Mouse (Mus musculus) layer of hippocampus, postnatal 14 days (tissue): Measurements from ENCODE around the gene Atp6v0c. TPM values are rescaled to one million over a fixed set of nuclear protein-coding genes. Genes with fewer than 3 reads are reported as not detected.
A peak's percentile ranks its signal among the peaks of the same experiment; 100 is the strongest.

ENCODE experiments used
- DNase-seq, 2 experiments: peaks; one replicate each; pipeline ENCODE4 v3.0.0; 2021 to 2022; ENCODE audit warnings: low spot score in 2 of 2, mixed read lengths in 1 of 2
- long read RNA-seq, 2 experiments: library from polyadenylated mRNA; stranded (forward); transcript quantifications; one replicate each; pipeline ENCODE4 v2.0.0; 2021
- total RNA-seq, 2 experiments: library from RNA; stranded (reverse); gene quantifications; 2 replicates each; pipeline ENCODE4 v1.2.3; 2021

Atp6v0c gene
- 1,000 to 10,000 TPM; 1,388 to 1,424 TPM for total RNA-seq
- long read RNA-seq, experiment 1, transcript Atp6v0c-206 (3 exons, 607 nt): minor isoform, 5 of 1,147 reads
- long read RNA-seq, experiment 1, transcript Atp6v0c-201 (3 exons, 1,183 nt): major isoform, 1,099 of 1,147 reads
- long read RNA-seq, experiment 1, partial matches to known transcripts: 9 of 1,147 reads
- long read RNA-seq, experiment 1, other reads (novel, unspliced or antisense): 30 of 1,147 reads
- long read RNA-seq, experiment 2, transcript Atp6v0c-206 (3 exons, 607 nt): minor isoform, 11 of 1,951 reads
- long read RNA-seq, experiment 2, transcript Atp6v0c-201 (3 exons, 1,183 nt): major isoform, 1,869 of 1,951 reads
- long read RNA-seq, experiment 2, transcript Atp6v0c-202 (4 exons, 796 nt): minor isoform, 6 of 1,951 reads
- long read RNA-seq, experiment 2, partial matches to known transcripts: 52 of 1,951 reads
- long read RNA-seq, experiment 2, other reads (novel, unspliced or antisense): 12 of 1,951 reads

- peak; percentile 96 to 99 for DNase-seq
These were observed at the start of gene Atp6v0c for GRCm38 (mm10) chr17:24169317-24170065. TSS of gene Atp6v0c (minus strand) at chr17:24169702.

GRCm38 (mm10) chr17:24216836-24217235 is 47.3 kb upstream of the Atp6v0c start:
- no peak for DNase-seq

GRCm38 (mm10) chr17:24213186-24213585 is 43.7 kb upstream of the Atp6v0c start:
- no peak for DNase-seq

- no peak for DNase-seq
These were observed 43.0 kb upstream of the Atp6v0c start for GRCm38 (mm10) chr17:24212441-24213018.

GRCm38 (mm10) chr17:24211631-24212440 is 42.3 kb upstream of the Atp6v0c start:
- peak; percentile 79 to 91 for DNase-seq

- no peak for DNase-seq
These were observed 41.1 kb upstream of the Atp6v0c start for GRCm38 (mm10) chr17:24210591-24210990.

GRCm38 (mm10) chr17:24209916-24210240 is 40.4 kb upstream of the Atp6v0c start:
- DNase-seq: no peak

- DNase-seq: peak in 1 of 2 experiments; percentile 58
These were observed 39.8 kb upstream of the Atp6v0c start, which contains the start of gene Ntn3 for GRCm38 (mm10) chr17:24209043-24209915. TSS of gene Ntn3 (minus strand) at chr17:24209531.

- DNase-seq: no peak
These were observed 39.1 kb upstream of the Atp6v0c start for GRCm38 (mm10) chr17:24208641-24209042.

GRCm38 (mm10) chr17:24207768-24208640 is 38.5 kb upstream of the Atp6v0c start:
- no peak for DNase-seq

GRCm38 (mm10) chr17:24206451-24207351 is 37.2 kb upstream of the Atp6v0c start:
- peak; percentile 76 to 79 for DNase-seq

- DNase-seq: peak in 1 of 2 experiments; percentile 53
These were observed 36.4 kb upstream of the Atp6v0c start for GRCm38 (mm10) chr17:24205908-24206361.

GRCm38 (mm10) chr17:24205284-24205888 is 35.9 kb upstream of the Atp6v0c start, which contains the start of gene Tbc1d24:
TSS of gene Tbc1d24 (minus strand) at chr17:24205562.
- peak; percentile 95 to 96 for DNase-seq

GRCm38 (mm10) chr17:24204846-24205245 is 35.3 kb upstream of the Atp6v0c start:
- no peak for DNase-seq

GRCm38 (mm10) chr17:24203611-24204534 is 34.4 kb upstream of the Atp6v0c start:
- DNase-seq: no peak

- no peak for DNase-seq
These were observed 33.6 kb upstream of the Atp6v0c start for GRCm38 (mm10) chr17:24203068-24203467.
